Mouse (Mus musculus): Measurements from ENCODE around the gene Oog2.
"Not testable (repeated sequence)": the region's sequence is repeated elsewhere in the genome, so short reads cannot be mapped to it uniquely, and the experiment has no call there.

Gene Oog2

GRCm38 (mm10) chr4:144190419-144190818 is at the start of gene Oog2:
Gene Oog2, plus strand, starts transcription at chr4:144190719.
- DNase-seq (ENCODE audit: low spot score), result no peak

DNA sequence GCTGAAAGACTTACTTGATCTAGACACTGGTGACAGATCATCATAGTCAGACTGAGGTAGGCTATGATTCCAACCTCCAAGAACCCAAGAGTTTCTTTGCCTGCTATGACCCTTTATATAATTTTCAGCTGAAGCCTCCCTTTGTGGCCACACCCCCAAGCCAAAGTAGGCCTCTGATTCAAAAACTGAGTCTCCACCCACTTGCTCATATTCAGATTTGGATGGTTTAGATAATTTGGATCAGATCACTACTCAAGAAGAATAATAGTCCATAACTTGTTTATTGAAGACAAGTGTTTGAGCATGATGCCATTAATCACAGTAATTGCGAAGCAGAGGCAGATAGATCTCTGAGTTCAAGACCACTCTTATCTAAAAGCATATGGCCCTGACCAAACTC is 28.0 kb upstream of the Oog2 start, which contains the start of gene Oog3:
Gene Oog3, minus strand, starts transcription at position 101 of the 400 bp plus-strand sequence.
- no peak for DNase-seq (ENCODE audit: low spot score)

- not testable (repeated sequence) for DNase-seq (ENCODE audit: low spot score)
Measured at GRCm38 (mm10) chr4:144213218-144213617, 22.7 kb downstream of the Oog2 start, which contains the start of gene C87977. Gene C87977, minus strand, starts transcription at chr4:144213318.
